Mouse (Mus musculus) brain, embryonic 14.5 days (tissue): ENCODE data around the gene Kdelr2. TPM values are rescaled to one million over a fixed set of nuclear protein-coding genes. Genes with fewer than 3 reads are reported as not detected.

Experiments used
- DNase-seq: peaks from one replicate; pipeline ENCODE4 v3.0.0-alpha.2; 2011; ENCODE audit warnings: low read depth
- CTCF ChIP-seq: fragments of 200-500 bp; IDR thresholded peaks from 2 replicates; pipeline ENCODE4 v1.5.1; 2012; ENCODE audit warnings: inconsistent platforms, mild to moderate bottlenecking, moderate library complexity, borderline replicate concordance; ENCODE audit not compliant: insufficient read depth, insufficient read length; ENCODE audit errors: extremely low read depth
- POLR2A ChIP-seq: fragments of 200-500 bp; IDR thresholded peaks from 2 replicates; pipeline ENCODE4 v1.6.1; 2012; ENCODE audit warnings: mild to moderate bottlenecking, inconsistent platforms, borderline replicate concordance; ENCODE audit not compliant: poor library complexity, insufficient read depth, insufficient read length, severe bottlenecking; ENCODE audit errors: extremely low read depth
- polyA plus RNA-seq: library from polyadenylated mRNA; depleted of rRNA; stranded (reverse); fragments of >200 nt; gene quantifications from 2 replicates; pipeline ENCODE4 v1.2.3, GENCODE M21; 2012; rRNA removed

The Kdelr2 gene
- polyA plus RNA-seq, 1 experiment = 68.0 TPM

GRCm38 (mm10) chr5:143464100-143464756 lies 60.6 kb downstream of the Kdelr2 start, which contains the start of gene Daglb:
Gene Daglb (plus strand): TSS chr5:143464584.
- no peak for TF ChIP-seq CTCF
- TF ChIP-seq POLR2A = peak; percentile 80
- DNase-seq = peak; percentile 97

- no peak for TF ChIP-seq CTCF
- DNase-seq = no peak
These were observed 61.1 kb downstream of the Kdelr2 start for GRCm38 (mm10) chr5:143464757-143465118.

- DNase-seq = peak; percentile 4
- no peak for TF ChIP-seq CTCF
- no peak for TF ChIP-seq POLR2A
These were observed 61.8 kb downstream of the Kdelr2 start for GRCm38 (mm10) chr5:143465156-143466085.

GRCm38 (mm10) chr5:143466891-143467669 lies 63.4 kb downstream of the Kdelr2 start:
- no peak for DNase-seq
- TF ChIP-seq CTCF (no peak), POLR2A (no peak)

- no peak for DNase-seq
- TF ChIP-seq CTCF = no peak
- no peak for TF ChIP-seq POLR2A
These were observed 64.3 kb downstream of the Kdelr2 start for GRCm38 (mm10) chr5:143467931-143468330.

GRCm38 (mm10) chr5:143469628-143470027 lies 66.0 kb downstream of the Kdelr2 start:
- no peak for DNase-seq
- TF ChIP-seq POLR2A = no peak
- TF ChIP-seq CTCF = no peak

- DNase-seq = peak; percentile 66
- no peak for TF ChIP-seq POLR2A
- TF ChIP-seq CTCF = no peak
These were observed 67.0 kb downstream of the Kdelr2 start for GRCm38 (mm10) chr5:143470421-143471164.

- TF ChIP-seq CTCF = no peak
- no peak for TF ChIP-seq POLR2A
- no peak for DNase-seq
These were observed 67.5 kb downstream of the Kdelr2 start for GRCm38 (mm10) chr5:143471165-143471546.

Other genes with a start within 250 kb of the Kdelr2 start
- 15.2 and 17.3 TPM in 2 replicates for gene Rbak, start 223.1 kb upstream of the Kdelr2 start, polyA plus RNA-seq
- gene Spdye4b, start 222.8 kb upstream of the Kdelr2 start, polyA plus RNA-seq = not detected in 2 replicates
- not detected in 2 replicates for gene Spdye4a, start 176.9 kb upstream of the Kdelr2 start, polyA plus RNA-seq
- gene Zfp12, start 168.7 kb upstream of the Kdelr2 start, polyA plus RNA-seq = 32.3 and 34.8 TPM in 2 replicates
- 19.4 and 31.7 TPM in 2 replicates for gene Zfp316, start 133.8 kb upstream of the Kdelr2 start, polyA plus RNA-seq
- 1.9 and 3.8 TPM in 2 replicates for gene Zfp853, start 110.2 kb upstream of the Kdelr2 start, polyA plus RNA-seq
- 33.1 and 33.9 TPM in 2 replicates for gene E130309D02Rik, start 88.5 kb upstream of the Kdelr2 start, polyA plus RNA-seq
- gene Zdhhc4, start 74.6 kb upstream of the Kdelr2 start, polyA plus RNA-seq = 70.3 and 76.3 TPM in 2 replicates
- gene Grid2ip, start 46.5 kb upstream of the Kdelr2 start, polyA plus RNA-seq = 1.4 and 1.9 TPM in 2 replicates
- 15.6 and 16.4 TPM in 2 replicates for gene Daglb, start 60.7 kb downstream of the Kdelr2 start, polyA plus RNA-seq
- gene Rac1, start 124.2 kb downstream of the Kdelr2 start, polyA plus RNA-seq = 447 and 498 TPM in 2 replicates
- 30.0 and 35.3 TPM in 2 replicates for gene Cyth3, start 218.6 kb downstream of the Kdelr2 start, polyA plus RNA-seq